Mouse (Mus musculus) embryo, embryonic 11.5 days (tissue): ENCODE data around the gene Camta1.

Source experiments
- DNase-seq: peaks from one replicate; pipeline ENCODE4 v3.0.0-alpha.2; 2012; ENCODE audit warnings: low read depth, low spot score

The Camta1 gene

DNA sequence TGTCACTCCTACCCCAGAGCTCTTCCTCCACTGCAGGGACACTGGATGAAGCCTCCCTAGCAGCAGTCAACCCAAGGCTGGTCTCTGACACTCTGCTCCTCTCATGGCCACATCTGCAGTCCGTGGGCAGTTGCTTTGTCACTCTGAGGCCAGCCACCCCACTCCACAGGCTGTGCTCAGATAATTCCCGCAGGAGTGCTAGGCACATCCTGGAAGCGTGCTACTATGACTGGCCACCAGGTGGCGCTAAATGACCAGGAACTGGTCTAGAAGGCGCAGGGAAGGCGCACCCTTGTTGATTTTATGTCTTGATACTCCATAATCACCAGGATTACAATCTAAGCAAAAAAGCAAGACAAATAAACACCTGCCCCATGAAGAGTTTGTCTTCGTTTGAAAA is 704.8 kb downstream of the Camta1 start:
- DNase-seq = peak; percentile 70

DNA sequence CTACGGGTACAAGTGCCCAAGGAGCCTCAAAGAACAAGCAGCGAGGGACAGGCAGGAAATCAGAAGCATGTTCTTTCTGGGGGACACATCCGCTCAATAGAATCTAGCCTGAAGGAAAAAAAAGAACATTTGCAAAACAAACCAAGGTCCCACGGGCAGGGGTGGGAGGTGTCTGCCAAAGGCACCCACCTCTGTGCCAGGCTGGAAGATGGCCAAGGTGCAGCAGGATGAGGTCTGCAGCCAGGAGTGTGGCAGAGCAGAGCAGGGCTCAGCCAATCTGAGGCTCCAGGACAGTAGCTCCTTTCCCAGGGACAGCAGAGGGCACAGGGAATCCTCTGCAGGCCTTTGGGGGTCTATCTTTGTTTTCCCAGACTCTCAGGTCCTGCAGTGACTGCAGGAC is 706.1 kb downstream of the Camta1 start:
- DNase-seq = no peak

DNA sequence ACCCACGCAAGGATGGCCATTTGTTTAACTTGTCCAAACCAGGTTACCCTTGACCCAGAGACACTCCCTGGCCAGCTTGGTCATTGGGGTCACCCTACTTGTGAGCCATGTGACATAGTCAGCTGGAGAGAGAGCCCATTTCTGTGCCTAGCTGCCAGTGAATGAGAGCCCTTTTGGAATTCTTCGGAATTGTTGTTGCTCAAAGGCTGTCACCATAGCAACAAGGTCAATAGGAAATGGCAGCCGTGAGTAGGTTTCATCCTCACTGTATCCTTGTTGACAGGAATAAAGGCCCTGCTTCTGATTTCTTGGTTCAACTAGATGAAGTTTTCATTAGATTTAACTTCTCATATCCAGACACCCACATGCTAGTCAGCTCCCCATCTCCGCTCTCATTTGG is 707.4 kb downstream of the Camta1 start:
- no peak for DNase-seq

DNA sequence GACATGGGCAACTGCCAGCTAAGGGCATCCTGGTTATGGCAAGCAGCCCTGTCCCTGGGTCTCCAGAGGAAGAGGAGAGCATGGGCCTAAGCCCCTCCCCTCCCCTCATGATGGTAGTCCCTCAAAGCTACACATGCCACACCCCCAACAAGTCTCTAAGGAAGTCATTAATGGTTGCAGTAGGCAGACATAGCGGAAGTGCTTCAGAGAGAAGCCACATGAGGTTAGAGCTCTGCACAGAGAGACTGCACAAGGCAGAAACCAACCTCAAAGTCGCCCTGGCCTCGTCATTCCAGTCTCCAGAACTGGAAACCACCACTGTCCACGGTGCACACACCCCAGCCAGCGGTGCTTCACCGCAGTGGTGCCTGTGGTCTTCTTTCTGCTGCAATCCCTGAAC is 709.7 kb downstream of the Camta1 start:
- no peak for DNase-seq

DNA sequence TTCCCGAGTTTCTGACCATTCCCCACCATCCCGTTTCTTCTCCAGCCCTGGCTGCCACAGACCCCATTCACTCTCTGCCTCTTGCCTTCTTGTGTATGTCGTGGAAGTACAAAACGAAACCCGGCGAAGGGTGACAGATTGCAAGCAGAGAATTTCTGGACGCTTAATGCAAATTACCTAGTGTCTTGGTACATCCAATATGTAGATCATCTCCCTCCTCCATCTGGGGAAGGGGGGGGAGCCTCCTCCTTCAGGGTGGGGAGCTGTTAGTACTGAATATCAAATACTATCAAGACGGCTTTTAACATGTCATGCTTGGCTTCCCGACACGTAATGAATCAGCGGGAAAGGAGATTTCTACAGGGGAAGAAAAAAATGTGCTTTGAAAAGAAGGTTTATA is 710.8 kb downstream of the Camta1 start:
- no peak for DNase-seq

DNA sequence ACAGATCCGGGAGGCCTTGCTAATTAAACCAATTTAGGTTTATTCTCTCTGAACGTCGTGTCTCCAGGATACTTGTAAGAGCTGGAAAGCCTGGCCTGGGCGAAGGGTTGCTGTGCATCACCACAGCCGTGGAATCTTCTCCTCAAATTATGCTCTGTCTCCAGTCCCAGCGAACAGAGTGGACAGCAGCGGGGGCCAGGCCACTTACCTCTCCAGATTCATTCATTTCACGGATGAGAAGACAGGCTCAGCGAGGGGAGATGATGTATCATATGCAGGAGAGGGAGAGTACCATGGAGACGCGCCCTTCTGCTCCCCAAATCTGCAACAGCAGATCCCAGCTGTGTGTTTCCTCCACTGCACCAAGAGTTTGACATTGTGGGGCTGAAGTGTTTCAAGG is 711.6 kb downstream of the Camta1 start:
- no peak for DNase-seq

DNA sequence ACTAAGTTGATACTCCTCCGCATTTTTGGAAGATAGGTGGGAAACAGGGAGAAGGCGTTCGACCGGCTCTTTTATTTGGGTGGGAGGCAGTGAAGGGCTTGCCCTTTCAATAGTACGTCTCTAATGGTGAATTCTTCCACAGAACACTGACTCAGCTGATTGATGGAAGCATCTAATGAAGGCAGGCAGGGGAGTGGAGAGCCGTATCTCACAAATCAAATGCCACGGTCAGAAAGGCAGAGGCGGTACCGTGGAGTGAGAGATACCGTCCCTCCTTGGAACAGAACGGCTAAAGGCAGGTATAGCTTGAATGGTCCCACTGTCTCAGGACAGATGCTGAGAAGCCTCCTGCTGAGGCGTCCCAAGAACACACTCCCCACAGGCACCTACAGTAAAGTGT is 714.1 kb downstream of the Camta1 start:
- no peak for DNase-seq

DNA sequence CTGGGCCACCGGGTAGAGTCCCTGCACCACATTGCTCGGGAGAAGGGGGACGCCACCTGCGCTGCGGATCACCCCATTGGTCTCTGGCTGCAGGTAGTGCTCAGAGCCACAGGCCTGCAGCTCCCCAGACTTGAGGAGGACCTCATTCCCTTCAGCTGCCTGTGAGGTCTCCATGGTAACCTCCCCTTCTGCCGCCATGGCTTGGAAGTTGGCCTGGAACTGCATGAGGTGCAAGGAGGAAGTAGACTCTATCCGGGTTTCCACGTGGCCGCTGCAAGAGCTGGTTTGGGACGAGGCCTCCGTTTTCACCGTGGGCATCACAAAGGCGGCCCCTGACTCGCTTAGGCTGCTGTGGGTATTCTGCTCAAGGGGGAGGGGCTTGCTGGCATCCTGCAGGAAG is 717.6 kb downstream of the Camta1 start:
- no peak for DNase-seq

DNA sequence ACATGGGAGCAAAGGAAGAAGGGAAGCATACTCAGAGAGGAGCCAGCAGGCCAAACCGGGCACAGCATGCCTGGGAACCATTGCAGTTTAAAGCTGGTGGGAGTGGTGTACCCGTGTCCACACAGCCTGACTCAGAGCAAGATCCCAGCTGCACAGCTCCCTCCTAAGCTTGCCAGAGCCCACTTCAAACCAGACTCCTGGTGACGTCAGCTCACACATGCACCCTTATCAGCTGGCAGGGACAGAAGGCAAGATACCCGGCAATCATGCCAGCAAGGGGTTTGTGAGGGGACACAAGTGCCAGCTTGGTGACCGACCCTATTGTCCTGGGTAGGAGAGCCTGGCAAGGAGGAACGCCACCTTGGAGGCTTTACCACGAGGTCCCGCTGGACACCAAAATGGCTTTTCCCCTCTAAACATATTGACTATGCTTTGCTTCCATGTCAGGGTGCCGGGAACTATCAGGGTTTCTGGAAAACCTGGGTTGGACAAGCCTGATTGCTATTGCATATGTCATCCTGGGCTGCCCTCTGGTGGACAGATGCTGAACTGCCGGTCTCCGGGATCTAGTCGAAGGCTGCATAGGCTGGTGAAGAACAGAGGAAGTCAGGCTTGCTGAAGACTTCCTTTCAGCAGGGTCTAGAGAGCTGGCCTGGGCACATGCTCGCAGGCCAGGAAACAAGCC is 720.3 kb downstream of the Camta1 start:
- peak; percentile 85 for DNase-seq

DNA sequence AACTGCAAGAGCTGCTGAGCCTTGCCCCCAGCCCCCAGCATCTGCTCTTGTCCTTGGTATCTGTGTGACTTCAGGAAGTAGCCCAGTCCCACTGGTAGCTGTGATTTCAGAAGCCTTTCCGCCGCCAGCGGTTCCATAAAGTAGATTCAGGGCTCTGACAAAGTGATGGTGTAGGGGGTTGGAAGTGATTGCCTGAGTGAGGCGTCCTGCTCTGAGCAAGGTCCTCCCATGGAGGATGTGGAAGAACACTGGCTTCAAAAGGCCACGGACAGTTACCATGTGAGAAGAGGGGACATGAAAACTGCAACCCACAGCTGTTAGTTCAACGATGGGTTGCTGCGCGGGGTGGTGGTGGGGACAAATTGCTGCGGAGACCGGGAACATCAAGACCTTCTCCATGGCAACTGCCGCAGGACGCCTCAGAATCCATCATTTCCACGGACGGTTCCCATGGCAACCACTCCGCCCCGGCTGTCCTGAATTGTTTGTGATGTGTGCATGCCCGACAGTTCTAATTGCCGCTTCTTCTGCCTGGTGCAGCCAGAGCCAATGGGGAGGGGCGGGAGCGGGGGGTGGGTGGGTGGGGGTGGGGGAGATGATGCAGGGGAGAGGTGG is 721.2 kb downstream of the Camta1 start:
- peak; percentile 80 for DNase-seq

DNA sequence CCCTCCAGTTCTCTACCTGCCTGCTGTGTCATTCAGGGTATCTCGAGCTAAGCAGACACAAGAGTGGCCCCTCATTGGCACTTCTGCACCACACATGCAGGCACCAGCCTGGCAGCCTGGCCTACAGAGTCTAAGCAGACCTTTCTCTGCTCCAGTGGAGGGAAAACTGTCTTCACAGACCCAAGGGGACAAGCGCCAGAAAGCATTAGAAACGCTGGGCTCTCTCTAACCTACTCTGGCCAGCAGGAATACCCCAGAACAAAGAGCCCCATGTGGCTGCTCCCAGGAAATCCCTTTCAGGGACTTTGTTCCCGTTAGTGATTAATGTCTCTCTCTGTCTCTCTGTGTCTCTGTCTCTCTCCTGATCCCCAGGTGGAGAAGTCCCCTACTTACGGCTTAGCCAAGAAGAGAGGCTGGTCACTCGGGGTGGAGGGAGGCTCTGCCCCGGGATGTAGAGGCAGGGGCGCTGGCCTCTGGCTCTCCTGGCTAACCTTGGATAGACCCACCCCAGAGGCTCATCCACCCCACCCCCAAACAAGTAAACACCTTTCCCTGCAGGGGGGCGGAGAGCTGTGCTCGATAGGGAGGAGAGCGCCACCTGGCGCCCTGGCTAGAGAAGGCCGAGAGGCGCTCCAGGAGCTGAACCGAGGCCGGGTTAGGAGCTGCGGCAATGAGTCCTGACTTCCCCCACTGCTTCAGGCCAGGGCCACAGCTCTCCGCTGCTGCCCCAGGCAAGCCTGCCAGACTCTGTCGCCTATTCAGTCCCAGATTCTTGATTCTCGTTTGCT is 722.4 kb downstream of the Camta1 start:
- peak; percentile 66 for DNase-seq

DNA sequence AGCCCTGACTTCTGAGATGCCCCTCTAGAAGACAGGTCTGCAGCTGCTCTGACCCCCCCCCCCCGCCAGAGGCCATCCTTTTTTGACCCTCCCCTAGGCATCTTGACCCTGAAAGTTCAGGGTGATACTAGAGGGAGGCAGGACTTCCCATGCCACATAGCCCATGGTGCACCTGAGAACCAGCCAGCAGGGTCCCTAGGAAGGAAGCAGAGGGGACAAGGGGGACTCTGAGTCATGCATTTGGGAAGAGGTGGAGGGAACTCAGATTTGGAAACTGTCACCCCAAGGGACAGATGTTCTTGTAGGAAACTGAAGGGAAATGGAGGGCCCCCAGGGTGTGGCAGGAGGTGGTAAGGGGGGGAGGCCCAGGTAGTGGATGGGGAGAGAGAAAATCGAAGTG is 723.1 kb downstream of the Camta1 start:
- no peak for DNase-seq

DNA sequence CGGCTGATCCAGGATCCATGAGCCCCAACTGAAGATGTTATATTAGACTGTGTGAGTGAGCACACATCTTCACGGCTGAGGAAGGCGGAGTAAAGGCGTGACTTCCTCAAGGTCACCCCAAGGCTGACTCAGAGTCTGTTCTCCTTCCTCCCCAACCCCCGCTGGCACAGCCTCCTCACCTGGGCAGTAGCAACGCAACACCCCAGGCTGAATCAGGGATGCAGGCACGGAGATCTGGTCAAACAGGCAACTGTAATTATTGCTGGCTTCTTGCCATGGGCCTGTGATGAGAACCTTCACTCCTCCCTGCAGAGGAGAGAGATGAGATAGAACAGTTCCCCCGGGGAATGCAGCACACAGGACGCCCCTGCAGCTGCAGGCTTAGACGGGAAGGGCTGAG is 723.5 kb downstream of the Camta1 start:
- DNase-seq = no peak

DNA sequence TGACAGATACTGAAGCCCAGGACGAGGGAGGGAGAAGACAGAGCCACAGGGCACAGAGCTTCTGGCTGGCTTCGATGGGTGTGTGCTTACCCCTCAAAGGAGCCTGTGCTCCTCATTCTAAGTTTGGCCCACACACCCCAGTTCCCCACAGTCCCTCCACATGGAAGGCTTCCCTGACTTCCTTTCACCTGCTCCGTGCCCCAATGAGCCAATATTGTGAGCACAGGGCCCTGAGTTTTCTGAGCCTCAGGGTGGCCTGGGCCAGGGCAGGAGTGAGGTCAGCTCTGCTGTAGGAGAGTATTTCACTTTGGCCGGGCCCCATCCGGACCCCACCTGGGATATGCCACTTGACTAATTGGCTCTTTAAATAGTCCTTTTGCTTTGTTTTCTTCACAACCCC is 724.0 kb downstream of the Camta1 start:
- DNase-seq = no peak

DNA sequence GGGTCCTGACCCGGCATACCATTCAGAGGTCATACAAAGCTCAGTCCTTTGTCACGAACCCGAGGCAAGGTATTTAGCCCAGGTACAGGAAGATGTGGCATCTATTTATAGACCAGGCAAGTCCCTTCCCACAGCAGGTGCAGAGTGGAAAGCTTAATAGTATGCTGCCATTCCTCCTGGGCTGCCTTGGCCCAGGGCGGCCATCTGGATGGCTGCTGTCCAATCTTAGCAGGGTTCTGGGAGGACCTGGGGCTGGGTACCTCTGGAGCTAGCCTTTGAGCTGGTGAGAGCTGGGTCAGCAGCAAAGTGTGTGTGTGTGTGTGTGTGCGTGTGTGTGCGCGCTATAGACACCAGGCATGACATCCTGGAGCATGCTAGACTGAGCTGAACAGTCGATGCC is 726.2 kb downstream of the Camta1 start:
- no peak for DNase-seq

DNA sequence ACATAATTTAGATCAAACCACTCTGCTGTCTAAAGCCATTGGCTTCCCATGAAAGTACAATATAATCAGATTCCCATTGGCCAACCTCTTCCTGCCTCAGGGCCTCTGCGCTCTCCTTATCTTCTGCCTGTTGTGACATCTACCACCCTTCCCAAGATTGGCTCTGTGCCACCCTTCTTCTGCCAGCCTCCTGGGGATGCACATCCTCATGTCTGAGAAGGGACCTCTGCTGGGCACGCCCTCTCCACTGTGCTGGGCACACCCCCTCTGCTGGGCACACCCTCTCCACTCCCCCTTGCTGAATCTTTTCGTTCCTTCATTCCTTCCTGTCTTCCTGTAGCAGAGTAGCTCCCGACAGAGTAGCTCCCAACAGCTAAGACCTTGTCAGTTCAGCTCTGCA is 727.9 kb downstream of the Camta1 start:
- no peak for DNase-seq

DNA sequence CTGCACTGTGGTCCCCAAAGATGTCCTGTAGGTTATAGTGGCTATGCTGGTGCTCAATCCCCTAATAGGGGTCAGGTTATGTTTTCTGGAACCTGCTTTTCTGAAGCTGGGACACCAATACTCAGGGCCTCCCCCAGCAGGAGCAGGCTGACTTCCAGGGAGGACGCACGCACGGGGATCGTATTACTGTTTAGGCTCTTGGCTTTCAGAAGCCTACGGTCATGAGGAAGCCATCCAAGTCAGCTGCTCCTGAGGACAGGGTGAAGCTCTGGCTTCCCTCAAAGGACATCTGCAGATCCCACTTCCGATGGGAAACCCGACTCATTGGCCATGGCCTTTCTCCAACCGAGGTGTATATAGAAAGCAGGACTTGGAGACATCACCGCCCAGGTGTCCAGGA is 729.2 kb downstream of the Camta1 start:
- no peak for DNase-seq

DNA sequence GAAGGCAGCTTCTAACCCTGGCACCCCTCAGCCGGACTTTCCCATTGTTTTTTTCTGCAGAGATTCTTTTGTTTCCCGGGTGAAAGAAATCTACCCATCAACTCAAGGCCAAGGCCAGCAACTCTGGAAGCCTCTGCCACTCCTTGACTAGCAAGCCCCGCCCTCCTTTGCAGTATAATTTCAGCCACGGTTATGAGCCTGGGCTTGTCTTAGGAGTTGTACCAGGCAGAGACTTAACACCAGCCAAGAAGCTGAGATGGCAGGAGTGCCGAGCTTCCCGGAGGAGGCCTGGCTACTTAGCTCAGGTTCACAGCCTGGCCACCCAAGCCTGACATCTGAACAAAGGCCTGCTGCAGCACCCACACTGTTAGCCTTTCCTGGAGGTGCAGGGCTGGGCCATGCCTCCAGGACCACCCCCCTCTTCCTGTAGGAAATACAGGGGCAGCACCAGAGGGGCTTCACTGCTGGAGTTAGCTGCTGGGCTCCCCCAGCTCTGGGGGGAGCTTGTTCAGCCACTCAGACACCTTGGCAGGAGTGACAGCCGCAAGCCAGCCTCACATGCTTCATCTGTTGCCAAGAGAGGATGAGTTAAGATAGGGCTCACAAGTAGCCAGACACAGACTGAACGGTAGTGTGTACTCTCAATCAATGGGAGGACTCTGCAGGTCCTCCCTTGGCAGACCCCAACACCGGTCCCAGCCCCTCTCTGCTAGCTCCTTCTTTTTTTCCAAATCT is 730.8 kb downstream of the Camta1 start:
- no peak for DNase-seq

DNA sequence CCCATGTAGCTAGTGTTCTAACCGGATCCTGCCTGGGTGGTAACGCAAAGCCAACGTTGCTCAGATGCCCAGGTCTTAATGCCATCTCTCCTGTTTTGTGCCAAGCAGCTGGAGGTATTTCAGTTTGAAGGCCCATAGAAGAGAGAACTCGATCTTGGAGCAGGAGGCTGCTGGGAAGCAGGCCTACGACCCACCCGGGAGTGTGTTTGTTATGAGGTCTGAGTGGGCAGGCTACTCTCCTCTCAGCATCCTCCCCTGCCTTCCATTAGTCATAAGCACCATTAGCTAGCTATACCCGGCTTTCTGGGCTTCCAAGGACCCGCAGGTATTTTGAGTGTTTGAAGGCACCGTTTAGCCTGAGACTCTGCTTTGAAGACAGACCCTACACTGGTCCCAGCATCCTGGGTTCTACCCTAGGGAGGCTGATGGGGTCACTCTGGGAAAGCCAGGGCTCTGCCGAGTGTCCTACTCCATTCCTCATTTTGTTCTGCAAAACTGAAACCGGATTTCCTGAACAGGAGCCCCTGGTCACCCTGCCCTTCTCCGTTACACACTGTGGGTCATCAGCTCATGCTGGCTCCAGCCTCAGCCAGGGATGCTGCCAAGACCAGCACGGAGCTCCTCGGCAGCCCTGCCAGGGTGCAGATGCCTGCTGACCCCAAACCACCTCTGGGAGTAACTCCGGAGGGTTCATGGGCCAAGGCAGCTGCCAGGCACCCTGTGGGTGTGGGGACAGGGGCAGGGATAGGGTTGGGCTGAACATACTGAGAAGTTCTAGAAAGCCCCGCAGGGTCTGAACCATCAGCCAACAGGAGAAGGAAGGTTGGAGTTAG is 731.7 kb downstream of the Camta1 start:
- no peak for DNase-seq

DNA sequence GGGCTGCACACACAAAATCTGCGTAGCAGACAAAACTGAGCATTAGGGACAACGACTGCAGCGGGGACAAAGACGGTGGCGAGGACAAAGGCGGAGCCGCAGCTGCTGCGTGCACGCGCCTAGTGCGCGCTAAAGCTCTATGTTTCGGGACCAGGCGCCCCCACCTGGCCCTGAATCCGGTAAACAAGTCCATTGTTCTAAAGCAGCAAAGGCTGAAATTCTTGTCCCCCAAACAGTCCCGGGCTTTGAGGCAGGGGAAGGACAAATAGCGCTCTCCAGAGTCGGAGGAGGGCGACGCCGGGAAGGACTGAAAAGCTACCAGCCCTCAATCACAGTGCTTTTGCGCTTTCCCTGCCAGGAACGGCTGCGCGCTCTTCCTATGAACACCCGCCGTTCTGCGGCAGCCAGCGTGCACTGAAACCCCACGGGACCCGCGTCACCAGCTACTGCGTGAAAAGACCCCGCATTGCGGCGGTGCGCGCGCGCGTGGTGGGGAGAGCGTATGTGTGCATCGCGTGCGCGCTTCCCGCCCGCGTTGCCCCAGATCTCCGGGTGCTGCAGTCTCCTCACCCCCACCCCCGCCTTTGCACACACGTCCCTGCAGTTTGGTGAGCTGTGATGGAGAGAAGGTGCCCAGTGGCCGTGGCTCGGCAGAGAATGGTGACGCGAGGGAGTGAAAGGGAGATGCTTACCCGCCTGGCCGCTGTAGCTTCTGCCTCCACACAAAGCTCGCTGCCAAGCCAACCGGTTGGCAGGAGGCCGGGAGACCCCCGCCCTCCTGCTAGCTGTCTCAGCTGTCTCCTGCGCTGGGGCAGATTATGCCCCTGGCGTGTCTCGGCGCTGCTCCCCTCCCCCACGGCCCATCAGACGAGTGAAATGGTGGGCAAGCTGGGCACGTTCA is 732.8 kb downstream of the Camta1 start:
- DNase-seq = peak; percentile 80
